Mouse (Mus musculus) CH12.LX (cell line): ENCODE results near the gene Myrip.

Source experiments
- CTCF ChIP-seq, 2 experiments: IDR thresholded peaks in 1 of 2; conservative IDR thresholded peaks in 1 of 2; 2 replicates each; pipeline ENCODE4 v1.5.1; 2011 to 2012; ENCODE audit warnings: low read depth in 2 of 2, low read length in 2 of 2, improper control_type of control experiment in 1 of 2, inconsistent platforms in 1 of 2, mild to moderate bottlenecking in 1 of 2, moderate library complexity in 1 of 2
- UBTF ChIP-seq: IDR thresholded peaks from 2 replicates; pipeline ENCODE4 v1.6.1; 2012; ENCODE audit warnings: low read depth, mild to moderate bottlenecking, inconsistent platforms, low read length, improper control_type of control experiment, moderate library complexity
- ZC3H11A ChIP-seq: IDR thresholded peaks from 2 replicates; pipeline ENCODE4 v1.6.1; 2012; ENCODE audit warnings: low read depth, mild to moderate bottlenecking, inconsistent platforms, low read length, improper control_type of control experiment

DNA sequence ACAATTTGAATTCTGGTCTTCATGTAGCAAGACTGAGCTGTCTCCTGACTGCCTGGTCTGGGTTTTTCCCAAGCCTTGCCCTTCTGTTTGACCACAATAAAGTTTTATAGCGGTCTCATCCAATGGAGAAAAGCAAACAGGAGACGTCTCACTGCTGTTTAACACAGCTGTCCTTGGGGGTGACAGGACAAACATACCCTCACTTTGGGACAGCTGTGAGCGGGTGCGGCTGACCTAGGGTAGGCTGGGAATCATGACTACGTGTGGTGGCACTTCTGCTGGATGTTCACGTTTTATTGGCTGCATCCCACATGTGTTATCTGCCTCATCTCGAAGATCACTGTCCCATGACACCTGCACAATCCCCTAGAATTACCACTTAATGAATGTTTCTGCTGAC lies 49.7 kb downstream of the Myrip start:
- no peak for TF ChIP-seq ZC3H11A
- no peak for TF ChIP-seq CTCF (conservative IDR thresholded peaks at IDR 0.05 in 1 of 2, IDR thresholded peaks at IDR 0.05 in 1 of 2; ENCODE audit: low read depth in 2 of 2, low read length in 2 of 2)
- TF ChIP-seq UBTF = no peak
